Mouse (Mus musculus): ENCODE measurements around the gene Ambra1.
"Not testable (repeated sequence)": the region's sequence is repeated elsewhere in the genome, so short reads cannot be mapped to it uniquely, and the experiment has no call there.

Ambra1 gene

DNA sequence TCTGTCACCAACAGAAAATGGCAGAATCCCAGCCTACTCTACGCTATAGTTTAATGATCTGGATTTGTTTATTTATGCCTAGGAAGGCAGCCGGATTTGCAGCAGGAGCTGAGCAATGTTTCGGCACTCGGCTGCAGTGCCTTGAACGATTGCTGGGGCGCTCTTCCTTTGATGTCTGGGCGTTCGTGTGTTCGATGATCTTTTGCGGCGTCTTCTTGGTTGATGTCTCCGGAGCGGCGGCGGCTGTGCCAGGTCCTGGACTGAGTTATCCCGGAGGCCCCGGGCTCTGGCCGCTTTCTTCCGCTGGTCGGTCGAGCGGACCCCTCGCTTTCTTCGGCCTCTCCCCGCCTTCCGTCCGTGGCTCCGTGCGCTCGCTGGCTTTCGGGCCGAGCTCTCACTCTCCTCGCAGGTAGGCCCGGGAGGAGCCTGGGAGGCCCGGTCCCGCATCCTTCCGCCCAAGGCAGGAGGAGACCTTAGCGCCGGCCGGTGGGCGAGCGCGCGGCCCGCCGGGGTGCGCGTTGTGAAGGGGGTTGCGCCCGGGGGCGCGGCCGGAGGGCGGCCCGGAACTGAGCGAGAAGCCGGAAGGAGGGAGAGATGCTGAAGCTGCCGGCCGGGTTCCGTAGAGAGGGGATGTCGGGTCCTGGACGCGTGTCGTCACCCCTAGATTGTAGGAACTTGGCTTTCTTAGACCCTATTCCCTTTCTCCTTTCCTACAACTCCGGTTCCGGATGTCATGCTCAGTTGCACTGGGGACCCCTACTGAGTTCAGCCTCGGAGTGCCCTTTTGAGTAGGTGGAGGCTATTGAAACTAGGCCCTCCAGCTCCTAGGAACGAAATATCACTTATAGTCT lies at the start of gene Ambra1:
Gene Ambra1 (plus strand): TSS at position 164 of the 851 bp plus-strand sequence.
- DNase-seq (ENCODE audit: low read depth, low spot score): peak; percentile 96

DNA sequence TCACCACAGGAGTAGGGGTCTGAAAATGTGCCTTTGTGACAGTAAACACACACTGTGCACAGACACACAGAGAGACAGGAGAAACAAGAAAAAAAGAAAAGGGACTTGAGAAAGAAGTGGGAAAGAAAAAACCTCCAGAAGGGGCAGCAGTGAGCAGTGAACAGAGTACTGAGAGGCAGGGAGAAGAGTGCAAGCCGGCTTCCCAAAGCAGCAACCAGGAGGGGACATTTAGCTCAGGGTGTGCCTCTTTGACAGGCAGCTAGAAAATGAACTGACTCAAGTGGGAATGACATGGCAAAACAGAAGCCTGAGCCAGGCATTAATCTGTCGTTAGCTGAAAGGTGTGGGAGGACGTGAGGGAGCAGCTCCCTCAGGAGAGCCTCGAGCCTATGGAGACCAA lies 47.1 kb upstream of the Ambra1 start:
- DNase-seq (ENCODE audit: low read depth, low spot score): peak; percentile 80

DNA sequence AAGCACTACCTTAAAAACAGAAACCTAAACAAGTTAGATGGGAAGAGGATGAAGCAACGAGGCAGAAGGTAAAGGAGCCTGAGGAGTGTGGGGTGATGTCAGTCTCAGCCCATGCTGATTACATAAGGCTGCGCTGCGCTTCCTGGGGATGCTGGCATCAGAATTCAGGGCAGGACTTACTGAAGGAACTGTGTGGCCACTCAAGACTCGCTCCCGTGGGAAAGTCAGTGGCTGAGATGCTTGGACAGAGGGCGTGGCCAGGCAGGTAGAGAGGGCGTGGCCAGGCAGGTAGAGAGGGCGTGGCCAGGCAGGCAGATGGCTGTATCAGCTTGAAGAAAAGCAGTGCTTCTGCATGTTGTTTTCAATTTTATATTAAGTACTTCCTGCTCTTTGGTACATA lies 46.0 kb upstream of the Ambra1 start:
- DNase-seq (ENCODE audit: low read depth, low spot score): no peak

DNA sequence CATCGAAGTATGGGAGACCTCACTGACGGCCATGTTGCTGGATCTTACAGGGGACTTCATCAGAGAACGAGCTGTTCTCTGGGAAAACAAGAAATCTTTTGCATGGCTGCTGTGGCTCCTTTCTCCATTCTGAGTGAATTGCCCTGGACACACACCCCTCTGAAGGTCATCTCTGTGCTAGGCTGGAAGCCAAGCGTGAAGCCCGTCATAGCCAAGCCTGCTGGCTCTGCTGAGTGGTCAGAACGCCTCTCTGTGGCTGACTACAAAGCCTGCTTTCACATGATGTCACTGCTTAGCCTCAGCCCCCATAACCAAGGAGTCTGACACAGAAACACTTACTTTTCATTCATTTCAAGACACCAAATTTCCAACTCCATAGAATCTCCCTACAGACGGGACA lies 40.5 kb upstream of the Ambra1 start:
- no peak for DNase-seq (ENCODE audit: low read depth, low spot score)

DNA sequence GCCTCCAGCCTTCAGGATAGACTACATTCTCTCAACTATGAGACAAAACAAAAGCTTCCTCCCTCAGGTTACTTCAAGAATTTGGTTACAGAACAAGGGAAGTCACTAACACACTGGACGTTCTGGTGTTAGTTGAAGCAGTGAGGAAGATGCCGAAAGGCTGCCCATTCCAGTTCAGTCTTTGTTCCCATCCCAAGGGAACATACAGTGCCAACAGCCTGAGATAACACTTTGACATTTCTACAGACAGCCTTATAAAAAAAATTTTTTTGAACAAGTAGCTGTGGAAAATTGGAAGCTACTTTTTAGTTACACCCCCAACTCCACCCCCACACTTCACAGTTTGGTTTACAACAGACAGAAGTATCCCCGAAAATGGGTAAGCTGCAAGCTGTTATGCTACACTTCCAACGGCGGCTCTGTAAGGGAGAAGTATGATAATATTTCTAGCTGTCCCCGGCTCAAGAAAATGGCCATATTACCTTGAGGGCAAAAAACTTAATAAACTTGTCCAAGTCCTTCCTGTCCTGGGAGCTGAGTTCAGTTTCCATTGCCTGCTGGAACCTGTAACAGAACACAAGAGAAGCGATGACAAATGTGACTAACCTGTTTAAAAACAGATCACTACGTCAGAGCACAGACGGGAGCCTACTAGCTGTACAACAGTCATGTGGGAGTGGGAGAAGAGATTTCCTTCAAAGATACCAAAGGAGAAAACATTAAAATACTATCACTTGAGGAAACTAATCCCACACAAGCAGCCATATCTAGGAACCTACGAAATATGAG lies 34.3 kb upstream of the Ambra1 start:
- no peak for DNase-seq (ENCODE audit: low read depth, low spot score)

DNA sequence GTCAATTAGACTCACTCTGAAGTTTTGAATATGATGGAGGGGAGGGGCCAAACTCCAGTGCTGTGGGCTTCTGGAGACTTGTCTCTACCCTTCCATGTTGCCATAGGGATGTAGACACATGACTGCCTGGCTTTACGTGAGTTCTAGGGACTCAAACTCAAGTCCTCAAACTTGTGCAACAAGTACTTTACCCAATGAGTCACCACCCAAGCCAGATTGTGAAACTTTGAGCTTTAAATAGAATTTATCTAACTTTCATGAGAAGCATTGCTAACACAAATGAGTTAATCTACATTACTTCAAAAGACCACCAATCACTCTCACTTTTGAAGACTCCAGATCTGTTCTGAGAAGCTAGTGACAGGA lies 33.7 kb upstream of the Ambra1 start:
- no peak for DNase-seq (ENCODE audit: low read depth, low spot score)

DNA sequence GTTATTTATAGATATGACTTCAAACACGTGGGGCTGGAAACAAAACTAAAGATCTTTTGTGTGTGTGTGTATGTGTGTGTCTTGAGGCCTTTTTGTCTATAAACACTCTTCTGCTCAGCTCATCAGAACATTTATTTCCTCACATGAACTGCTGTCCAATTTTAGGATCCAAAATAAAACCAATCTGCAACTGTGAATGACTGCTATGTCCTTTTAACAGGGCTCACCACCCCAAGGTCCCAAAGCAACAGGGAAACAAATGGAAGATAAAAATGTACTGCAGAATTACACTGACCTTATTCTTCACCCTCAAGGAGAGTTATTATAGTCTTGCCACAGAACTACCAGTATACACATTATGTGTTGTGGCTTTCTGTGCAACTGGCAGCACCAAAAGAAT lies 30.7 kb upstream of the Ambra1 start:
- DNase-seq (ENCODE audit: low read depth, low spot score): no peak

DNA sequence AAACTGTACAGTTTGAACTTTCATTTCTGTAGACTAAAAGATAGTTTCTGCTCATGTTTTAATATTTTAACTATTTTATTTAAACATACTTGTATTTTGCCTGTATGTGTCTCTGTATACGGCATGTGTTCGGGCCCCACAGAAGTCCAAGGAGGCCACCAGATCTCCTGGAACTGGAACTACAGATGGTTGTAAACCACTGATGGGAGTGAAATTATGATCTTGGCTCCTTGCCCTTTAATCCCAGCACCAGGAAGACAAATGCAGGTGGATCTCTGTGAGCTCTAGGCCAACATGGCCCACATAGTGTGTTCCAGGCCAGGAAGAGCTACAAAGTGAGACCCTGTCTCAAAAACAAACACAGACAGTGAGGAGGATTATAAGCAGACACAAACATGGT lies 28.6 kb upstream of the Ambra1 start:
- no peak for DNase-seq (ENCODE audit: low read depth, low spot score)

DNA sequence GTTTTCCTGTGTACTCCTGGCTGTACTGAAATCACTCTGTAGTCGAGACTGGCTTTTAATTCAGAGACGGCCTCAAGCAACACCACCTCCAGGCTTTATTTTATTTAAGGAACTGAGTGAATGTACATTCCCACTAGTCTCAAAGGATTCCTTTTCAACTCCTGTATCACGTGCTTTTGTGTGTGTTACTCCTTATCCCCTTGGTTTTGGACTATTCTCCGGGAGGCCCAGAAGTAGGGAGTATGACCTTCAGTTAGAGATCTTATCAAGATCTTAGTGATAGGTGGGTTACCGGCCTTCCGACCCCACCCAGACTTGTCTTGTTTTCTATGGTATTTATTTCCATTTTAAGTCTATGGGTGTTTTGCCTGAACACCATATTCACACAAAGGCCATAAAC lies 24.2 kb upstream of the Ambra1 start:
- peak; percentile 52 for DNase-seq (ENCODE audit: low read depth, low spot score)

DNA sequence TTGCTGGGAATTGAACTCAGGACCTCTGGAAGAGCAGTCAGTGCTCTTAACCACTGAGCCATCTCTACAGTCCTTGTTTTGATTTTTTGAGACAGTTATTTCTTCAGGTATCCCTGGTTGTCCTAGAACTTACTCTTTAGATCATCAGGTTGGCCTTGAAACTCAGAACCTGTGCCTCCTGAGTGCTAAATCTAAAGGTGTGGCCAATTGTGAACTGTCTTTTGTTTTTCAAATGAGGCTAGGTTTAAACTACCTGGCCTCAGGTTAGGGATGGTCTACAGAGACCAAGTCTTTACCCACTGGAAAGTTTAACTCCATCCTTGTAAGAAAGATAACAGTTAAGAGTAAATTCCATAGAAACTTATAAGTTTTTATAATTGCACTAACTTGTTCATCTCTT lies 23.5 kb upstream of the Ambra1 start:
- peak; percentile 71 for DNase-seq (ENCODE audit: low read depth, low spot score)

DNA sequence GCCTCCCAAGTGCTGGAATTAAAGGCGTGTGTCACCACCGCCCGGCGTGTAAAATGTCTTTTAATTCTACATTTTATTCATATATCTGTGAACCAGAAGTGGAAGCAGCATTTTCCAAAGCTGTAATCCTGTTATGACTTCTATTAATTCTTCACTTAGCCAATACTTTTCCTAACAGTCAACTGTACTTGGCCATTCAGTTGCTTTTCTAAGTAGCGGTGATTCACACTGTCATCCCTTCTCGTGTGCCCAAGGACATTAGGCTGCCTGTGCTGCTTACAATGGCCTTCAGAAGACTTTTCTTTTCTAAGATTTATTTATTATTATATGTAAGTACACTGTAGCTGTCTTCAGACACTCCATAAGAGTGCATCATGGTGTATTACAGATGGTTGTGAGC lies 21.6 kb upstream of the Ambra1 start:
- no peak for DNase-seq (ENCODE audit: low read depth, low spot score)

DNA sequence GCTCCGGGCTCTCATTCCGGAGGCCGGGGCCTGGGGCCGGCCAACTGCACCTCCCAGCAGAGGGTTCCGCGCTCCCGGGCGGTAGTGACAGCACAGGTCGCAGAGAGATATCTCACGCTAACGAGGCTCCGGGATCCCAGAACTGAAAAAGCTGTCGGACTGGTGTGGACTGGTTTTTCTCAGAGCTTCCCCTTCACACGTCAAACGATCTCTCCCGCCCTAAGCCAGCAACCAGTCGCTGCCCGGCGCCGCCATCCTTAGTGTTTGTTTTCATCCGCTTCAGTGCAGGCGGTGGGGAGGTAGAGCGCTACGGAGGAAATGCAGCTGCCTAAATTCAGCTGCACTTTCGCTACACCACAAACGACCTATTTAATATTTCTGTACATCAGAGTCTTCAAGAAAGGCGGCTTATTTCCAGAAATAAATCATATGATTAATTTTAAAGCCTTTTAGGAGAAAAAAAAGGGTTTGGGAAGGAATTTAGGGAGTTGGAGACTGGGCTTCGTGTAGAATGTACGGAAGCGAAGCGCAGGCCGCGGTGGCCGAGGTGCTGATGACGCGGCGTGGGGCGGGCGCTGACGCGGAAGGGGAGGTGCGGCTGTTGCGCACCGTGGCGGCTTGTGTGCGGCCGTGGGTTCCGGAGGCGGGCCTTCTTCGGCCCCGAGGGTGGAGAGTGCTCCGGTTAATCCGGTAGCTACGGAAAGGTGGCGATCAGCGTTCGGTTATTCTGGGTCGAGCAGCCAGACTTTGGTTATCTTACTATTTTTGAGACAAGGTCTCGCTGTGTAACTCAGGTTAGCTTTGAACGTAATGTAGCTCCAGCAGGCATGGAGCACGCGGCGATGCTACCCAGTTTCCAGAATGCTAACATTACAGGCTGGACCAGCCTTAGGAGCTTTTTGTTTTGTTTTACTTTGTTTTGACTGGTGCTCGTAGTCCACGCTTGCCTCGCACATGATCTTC lies 19.4 kb upstream of the Ambra1 start, which contains the start of the genes Atg13 and Harbi1:
Gene Atg13 (minus strand): TSS at position 305 of the 963 bp plus-strand sequence.
Gene Harbi1 (plus strand): TSS at position 581 of the 963 bp plus-strand sequence.
- DNase-seq (ENCODE audit: low read depth, low spot score): peak; percentile 89

DNA sequence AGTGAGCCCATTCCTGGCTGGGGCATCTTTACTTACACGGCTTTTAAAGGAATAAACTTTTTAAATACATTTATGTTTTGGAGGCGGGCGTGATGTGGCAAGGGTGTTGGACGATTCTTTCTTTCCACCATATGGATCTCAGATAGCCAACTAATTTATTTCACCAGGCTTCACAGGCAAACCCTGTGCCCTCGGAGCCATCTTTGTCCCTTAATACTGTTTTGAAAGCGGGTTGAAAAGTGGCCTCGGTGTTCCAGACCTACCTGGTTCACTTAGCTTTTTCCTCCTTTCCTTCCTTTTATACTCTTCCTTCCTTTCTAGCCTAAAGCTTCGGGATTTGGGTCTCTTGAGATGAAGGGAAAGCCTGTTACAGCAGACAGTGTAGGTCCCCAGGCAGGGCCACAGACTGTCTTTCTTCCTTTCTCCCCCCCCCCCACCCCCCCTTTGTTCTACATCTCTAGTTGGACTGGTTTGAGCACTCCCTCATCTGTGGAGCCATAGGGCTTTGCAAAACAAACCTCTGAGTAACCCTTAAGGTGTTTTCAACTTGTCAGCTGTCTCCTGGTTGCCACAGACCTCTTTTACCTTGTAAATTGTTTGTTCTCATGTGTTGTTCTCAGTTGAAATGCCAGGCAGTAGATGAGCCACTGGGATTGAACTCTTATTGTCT lies 18.5 kb upstream of the Ambra1 start:
- DNase-seq (ENCODE audit: low read depth, low spot score): no peak

DNA sequence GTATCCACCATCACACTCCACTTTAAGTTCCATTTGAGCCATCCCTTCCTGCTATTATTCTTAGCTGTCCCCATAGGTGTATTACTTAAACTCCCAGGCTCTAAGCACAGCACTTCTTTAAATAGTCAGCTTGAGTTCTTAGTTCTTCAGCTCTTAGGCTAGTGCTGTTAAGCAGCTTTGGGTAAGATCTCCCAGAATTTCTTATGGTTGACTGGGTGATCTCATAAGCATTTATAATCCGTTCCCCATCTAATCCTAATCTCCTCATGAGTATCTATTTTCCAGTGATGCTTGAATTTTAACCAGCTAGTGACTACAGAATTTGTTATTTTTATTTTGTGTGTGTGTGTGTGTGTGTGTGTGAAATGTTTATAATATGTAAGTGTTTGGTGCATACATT lies 15.0 kb upstream of the Ambra1 start:
- no peak for DNase-seq (ENCODE audit: low read depth, low spot score)

DNA sequence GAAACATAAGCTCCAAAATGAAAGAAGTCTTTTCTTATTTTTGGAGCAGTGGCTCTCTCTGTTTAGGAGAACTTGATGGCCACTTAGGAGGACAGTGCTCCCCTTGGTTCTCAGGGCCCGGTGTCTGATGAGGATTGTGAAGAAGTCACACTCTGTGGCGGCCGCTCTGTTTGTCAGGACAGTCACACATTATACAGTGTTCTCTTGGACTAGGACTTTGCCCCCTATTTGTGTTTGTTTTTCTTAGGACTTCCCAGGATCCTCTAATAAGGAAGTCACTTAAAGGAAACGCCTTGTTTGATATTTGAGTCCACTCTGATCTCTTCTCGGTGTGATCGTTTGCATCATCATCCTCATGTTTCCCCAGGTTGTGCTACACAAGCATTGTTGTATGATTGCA lies 11.7 kb upstream of the Ambra1 start:
- DNase-seq (ENCODE audit: low read depth, low spot score): no peak

DNA sequence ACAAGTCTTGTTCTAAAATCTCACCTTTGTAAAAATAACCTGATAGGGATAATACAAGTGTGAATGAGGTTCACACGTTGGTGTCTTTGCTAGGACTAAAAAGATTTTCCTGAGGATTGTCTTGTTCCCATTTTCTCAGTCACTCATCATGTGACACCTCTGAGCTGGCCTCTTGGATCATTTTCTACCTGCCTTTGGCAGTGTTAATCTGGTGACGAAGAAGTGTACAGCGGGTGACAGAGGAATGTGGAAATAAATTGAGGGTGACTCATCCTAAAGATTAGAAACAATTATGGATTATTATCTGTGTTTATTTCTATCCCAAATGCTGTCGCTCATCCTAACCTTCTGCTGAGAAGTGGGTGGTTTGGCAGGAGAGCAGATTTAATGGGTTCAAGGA lies 6.6 kb upstream of the Ambra1 start:
- DNase-seq (ENCODE audit: low read depth, low spot score): no peak

DNA sequence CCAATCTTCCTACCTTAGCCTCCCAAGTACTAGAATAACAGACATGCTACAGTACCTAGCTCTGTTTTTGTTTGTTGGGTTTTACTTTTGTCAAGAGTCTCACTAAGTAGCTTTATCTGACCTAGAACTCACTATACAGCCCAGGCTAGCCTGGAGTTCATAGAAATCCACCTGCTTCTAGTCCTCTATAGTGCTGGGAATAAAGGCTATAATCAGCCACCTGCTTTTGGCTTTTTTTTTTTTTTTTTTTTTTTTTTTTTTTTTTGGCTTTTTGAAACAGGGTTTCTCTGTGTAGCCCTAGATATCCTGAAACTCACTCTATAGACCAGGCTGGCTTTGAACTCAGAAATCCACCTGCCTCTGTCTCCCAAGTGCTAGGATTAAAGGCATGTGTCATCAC lies 6.0 kb upstream of the Ambra1 start:
- no peak for DNase-seq (ENCODE audit: low read depth, low spot score)

DNA sequence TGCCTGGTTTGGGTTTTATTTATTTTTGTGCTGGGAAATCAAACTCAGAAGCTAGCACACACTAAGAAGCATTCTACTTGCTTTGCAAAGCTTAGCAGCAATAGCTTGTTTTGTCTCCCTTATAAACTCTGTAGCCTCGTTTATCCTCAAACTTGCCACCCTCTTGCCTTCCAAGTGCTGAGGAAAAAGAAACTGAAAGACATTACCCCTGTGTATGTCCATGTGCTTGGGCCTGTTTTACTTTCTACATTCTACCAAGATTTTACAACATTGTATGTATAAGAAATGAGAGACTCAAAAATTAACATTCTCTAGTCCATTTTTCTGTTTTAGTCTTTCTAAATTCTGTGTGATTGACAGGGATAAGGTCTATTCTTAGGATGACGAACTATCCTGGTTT lies 5.2 kb upstream of the Ambra1 start:
- DNase-seq (ENCODE audit: low read depth, low spot score): no peak

DNA sequence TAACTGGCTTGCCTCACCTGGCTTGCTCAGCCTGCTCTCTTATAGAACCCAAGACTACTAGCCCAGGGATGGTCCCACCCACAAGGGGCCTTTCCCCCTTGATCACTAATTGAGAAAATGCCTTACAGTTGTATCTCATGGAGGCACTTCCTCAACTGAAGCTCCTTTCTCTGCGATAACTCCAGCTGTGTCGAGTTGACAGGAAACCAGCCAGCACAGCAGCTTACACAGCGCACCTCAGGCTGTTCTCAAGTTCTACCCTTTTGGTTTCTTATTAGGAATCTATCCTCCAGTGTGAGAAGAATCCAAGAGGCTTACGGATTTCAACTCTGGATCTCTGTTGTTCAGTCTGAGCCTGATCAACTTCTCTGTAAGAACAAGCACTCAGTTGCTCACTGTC lies 4.5 kb upstream of the Ambra1 start:
- not testable (repeated sequence) for DNase-seq (ENCODE audit: low read depth, low spot score)

DNA sequence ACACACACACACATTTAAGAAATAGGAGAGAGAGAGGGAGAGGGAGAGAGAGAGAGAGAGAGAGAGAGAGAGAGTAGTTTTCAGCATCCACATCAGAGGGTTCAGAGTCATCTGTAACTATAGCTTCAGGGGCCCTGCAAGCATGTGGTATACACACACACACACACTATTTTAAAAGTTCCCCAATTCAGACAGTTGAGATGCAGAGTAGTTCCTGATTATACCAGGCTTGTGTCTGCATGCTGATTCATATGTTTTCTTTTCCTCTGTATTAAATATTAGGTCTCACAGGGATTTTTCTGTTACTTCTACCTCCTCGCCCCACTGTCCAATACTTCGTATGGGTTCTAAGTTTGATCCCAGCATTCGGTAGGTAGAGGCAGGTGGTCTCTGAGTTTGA lies 2.9 kb upstream of the Ambra1 start:
- DNase-seq (ENCODE audit: low read depth, low spot score): no peak

DNA sequence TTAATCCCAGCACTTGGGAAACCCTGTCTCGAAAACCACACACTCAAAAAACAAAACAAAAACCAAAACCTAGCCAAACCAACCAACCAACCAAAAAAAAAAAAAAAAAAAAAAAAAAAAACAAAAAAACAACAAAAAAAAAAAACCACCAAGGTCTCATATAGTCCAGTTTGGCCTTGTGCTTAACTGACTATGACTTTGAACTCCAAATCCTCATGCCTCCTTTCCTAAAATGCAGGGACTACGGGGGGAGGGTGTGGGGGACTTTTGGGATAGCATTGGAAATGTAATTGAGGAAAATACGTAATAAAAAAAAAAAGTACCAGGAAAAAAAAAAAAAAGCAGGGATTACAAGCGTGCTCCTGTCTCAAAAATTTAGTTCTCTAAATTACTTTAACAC lies 363 bp upstream of the Ambra1 start:
- no peak for DNase-seq (ENCODE audit: low read depth, low spot score)

All from ES-CJ7 (cell line).